In the genomic region with DNA sequence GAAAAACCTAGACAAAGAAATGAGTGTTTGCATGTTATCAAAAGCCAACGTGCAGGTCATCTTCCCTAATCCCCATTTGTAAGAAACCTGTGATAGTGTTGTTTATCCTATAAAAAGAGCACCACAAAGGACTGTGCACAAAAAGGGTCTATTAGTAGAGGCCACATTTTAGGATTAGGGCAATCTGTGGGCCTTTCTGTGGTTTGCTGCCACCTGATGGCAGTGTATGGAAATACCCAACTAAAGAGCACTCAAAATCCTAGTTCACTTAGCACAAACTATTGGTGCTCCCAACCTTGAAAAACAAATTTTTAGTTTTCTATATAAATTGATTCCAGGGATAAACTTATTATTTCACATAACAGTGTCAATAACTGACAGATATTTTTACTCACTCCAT, we compare ENCODE assay signal across 9 mouse cellular contexts. TPM values are rescaled to one million over a fixed set of nuclear protein-coding genes. Genes with fewer than 3 reads are reported as not detected.
DNase-seq lines count a peak whose midpoint lies in the region; ATAC-seq lines count a peak whose summit lies in the region.
"Had no signal": no experiment of that assay in that cellular context is flagged by ENCODE, and none has a peak within 500 bp of the region (broad histone marks: within the 10 kb centered on the region; RNA-seq: fewer than 3 reads in every experiment).

No protein-coding gene starts in this region.

- H3K27ac ChIP-seq in liver, embryonic 11.5 days (ENCODE audit: low read depth, low read length) = no peak overlapping the region
- H3K27ac ChIP-seq: liver, embryonic 13.5 days had no signal

- intact Hi-C loops in left cerebral cortex, postnatal 4 days (cut with DNase I) = no loop called here

- no peaks in the 10 kb centered on the region for H3K27me3 ChIP-seq in liver, embryonic 11.5 days (replicated peaks; ENCODE audit: control insufficient read depth, insufficient read depth, low read length)
- H3K27me3 ChIP-seq: liver, embryonic 13.5 days had no signal

- no peaks in the 10 kb centered on the region for H3K9me3 ChIP-seq in liver, embryonic 11.5 days (ENCODE audit: control insufficient read depth, low read length)
- H3K9me3 ChIP-seq: liver, embryonic 13.5 days had no signal

- ATAC-seq in liver, embryonic 11.5 days (replicated peaks; ENCODE audit: low FRiP score) = no peak

- H3K36me3 ChIP-seq in liver, embryonic 11.5 days (ENCODE audit: control insufficient read depth, insufficient read depth, low read length) = peaks cover 12% of the 10 kb centered on the region

- no peak overlapping the region for H3K4me3 ChIP-seq in liver, embryonic 11.5 days (ENCODE audit: low read depth, low read length)
- H3K4me3 ChIP-seq: liver, embryonic 13.5 days had no signal

- H3K4me1 ChIP-seq in liver, embryonic 11.5 days (replicated peaks; ENCODE audit: control insufficient read depth, insufficient read depth, low read length) = no peaks in the 10 kb centered on the region
- H3K4me1 ChIP-seq: liver, embryonic 13.5 days had no signal

- 80% methylated on average over 1 of the region's 1 CpGs for WGBS in liver, embryonic 11.5 days

- H3K9ac ChIP-seq in liver, embryonic 11.5 days (ENCODE audit: low read depth, low read length) = no peak overlapping the region
- H3K9ac ChIP-seq: liver, embryonic 13.5 days had no signal

- no peak overlapping the region for H3K4me2 ChIP-seq in liver, embryonic 11.5 days
- H3K4me2 ChIP-seq: liver, embryonic 13.5 days had no signal

- peak; percentile 36 for DNase-seq in adrenal gland, postnatal 14 days
- DNase-seq in adrenal gland, postnatal 25 days = no peak
- DNase-seq in liver = peak; percentile 11
- DNase-seq in liver, embryonic 11.5 days (ENCODE audit: low spot score) = no peak
- peak; percentile 37 for DNase-seq in c-Kit-positive CD71-positive TER-119-positive erythroid progenitor cells, embryonic 14.5 days (ENCODE audit: low spot score)
- peak; percentile 49 for DNase-seq in lung, postnatal 36 days
- no peak for DNase-seq in left cerebral cortex, postnatal 4 days
- DNase-seq in layer of hippocampus, adult 8-10 months (ENCODE audit: low spot score in 2 of 2) = no peak
- DNase-seq: liver, embryonic 13.5 days had no signal

RNA-seq across cellular contexts. Expression of a gene that starts 11.8 kb away (rescaled TPM):
- total RNA-seq in adrenal gland, postnatal 14 days (2021) = 39.4 and 45.2 TPM in 2 replicates
- 41.3 and 44.1 TPM in 2 replicates for total RNA-seq in adrenal gland, postnatal 25 days (2021)
- polyA plus RNA-seq in liver, embryonic 11.5 days (2014; fragmentation: Nextera tagmentation; extraction: Ambion mirVana) = 48.4 and 50.9 TPM in 2 replicates
- total RNA-seq in left cerebral cortex, postnatal 4 days (2021) = 10 to 100 TPM; 45.5 to 48.7 TPM
- 10 to 100 TPM; 36.8 to 41.2 (median 39.4) TPM for total RNA-seq in layer of hippocampus, adult 8-10 months (2022)

RNA-seq across cellular contexts. Expression of a gene that starts 12.0 kb away (rescaled TPM):
- total RNA-seq in adrenal gland, postnatal 14 days (2021) = 9.1 and 9.8 TPM in 2 replicates
- 8.5 and 10.5 TPM in 2 replicates for total RNA-seq in adrenal gland, postnatal 25 days (2021)
- polyA plus RNA-seq in liver, embryonic 11.5 days (2014; fragmentation: Nextera tagmentation; extraction: Ambion mirVana) = 18.5 and 18.7 TPM in 2 replicates
- 1 to 10 TPM; 5.0 to 5.8 TPM for total RNA-seq in left cerebral cortex, postnatal 4 days (2021)
- 1 to 10 TPM; 5.2 to 7.9 (median 7.1) TPM for total RNA-seq in layer of hippocampus, adult 8-10 months (2022)

RNA-seq across cellular contexts. Expression of a gene that starts 48.4 kb away (rescaled TPM):
- 32.6 and 38.1 TPM in 2 replicates for total RNA-seq in adrenal gland, postnatal 14 days (2021)
- 29.6 and 36.7 TPM in 2 replicates for total RNA-seq in adrenal gland, postnatal 25 days (2021)
- polyA plus RNA-seq in liver, embryonic 11.5 days (2014; fragmentation: Nextera tagmentation; extraction: Ambion mirVana) = 30.2 and 31.5 TPM in 2 replicates
- total RNA-seq in left cerebral cortex, postnatal 4 days (2021) = 10 to 100 TPM; 17.2 to 21.6 TPM
- total RNA-seq in layer of hippocampus, adult 8-10 months (2022) = 10 to 100 TPM; 26.3 to 34.8 (median 27.0) TPM

Comparison
In these comparisons a context has a peak if more than half of its experiments do, and no peak if none do; other contexts are left out.
1. DNase-seq: peak in adrenal gland, postnatal 14 days (single experiment), liver (single experiment), c-Kit-positive CD71-positive TER-119-positive erythroid progenitor cells, embryonic 14.5 days (single experiment) and lung, postnatal 36 days (single experiment); none in adrenal gland, postnatal 25 days (single experiment), liver, embryonic 11.5 days (single experiment), left cerebral cortex, postnatal 4 days (single experiment) and layer of hippocampus, adult 8-10 months (0 of 2).